In the genomic region with DNA sequence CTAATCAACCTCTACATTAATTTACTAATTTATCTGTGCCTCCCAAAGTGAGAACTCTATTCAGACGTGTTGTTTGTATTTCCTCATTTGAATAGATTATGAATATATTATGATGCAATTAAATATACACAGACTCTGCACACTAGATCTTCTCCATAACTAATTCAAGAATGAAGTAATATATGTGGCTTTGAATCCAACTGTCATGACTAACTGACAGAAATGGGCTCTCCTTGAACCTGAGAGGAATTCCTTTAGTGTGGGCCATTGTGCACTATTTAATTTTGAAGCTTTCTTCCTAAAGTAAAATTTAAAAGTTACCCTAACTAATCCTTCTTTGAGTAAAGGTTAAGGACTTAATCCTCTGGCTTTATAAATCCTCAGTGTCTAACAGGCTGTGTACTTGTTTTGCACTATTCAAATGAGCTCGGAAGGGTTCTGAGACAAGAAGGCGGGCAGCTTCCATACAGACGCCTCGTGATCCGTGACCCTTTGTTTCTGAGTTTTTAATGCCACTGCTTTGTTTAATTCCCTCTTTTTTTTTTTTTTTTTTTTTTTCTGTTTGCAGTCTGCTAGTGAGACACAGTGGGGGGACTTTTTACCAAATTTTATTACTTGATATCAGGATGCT, we compare ENCODE assay signal across 21 mouse cellular contexts.
A peak's percentile ranks its signal among the peaks of the same experiment; 100 is the strongest.
DNase-seq lines count a peak whose midpoint lies in the region; ATAC-seq lines count a peak whose summit lies in the region.
"Had no signal": no experiment of that assay in that cellular context is flagged by ENCODE, and none has a peak within 500 bp of the region (broad histone marks: within the 10 kb centered on the region; RNA-seq: fewer than 3 reads in every experiment).

No protein-coding gene starts in this region.

- H3K27ac ChIP-seq in forebrain, embryonic 11.5 days (ENCODE audit: low read depth, low read length): no peak overlapping the region
- H3K27ac ChIP-seq in forebrain, embryonic 10.5 days: no peak overlapping the region
- 0 out of 2 replicates have a peak overlapping the region, but pooled peaks have one; percentile 37 for H3K27ac ChIP-seq in midbrain, embryonic 14.5 days (replicated peaks; ENCODE audit: low read depth, low read length)
- no peak overlapping the region; the same call in 1 of the 2 replicates for H3K27ac ChIP-seq in midbrain, embryonic 13.5 days
- no peak overlapping the region for H3K27ac ChIP-seq in forebrain, embryonic 16.5 days (ENCODE audit: low read length)
- H3K27ac ChIP-seq: embryonic facial prominence, embryonic 13.5 days; hindbrain, embryonic 15.5 days had no signal

- 20% methylated on average over 6 of the region's 6 CpGs for WGBS in forebrain, embryonic 11.5 days
- WGBS in forebrain, embryonic 10.5 days: 41% methylated on average over 6 of the region's 6 CpGs
- WGBS in midbrain, embryonic 14.5 days: 10% methylated on average over 6 of the region's 6 CpGs
- 11% methylated on average over 6 of the region's 6 CpGs for WGBS in midbrain, embryonic 13.5 days
- 6% methylated on average over 6 of the region's 6 CpGs for WGBS in forebrain, embryonic 16.5 days

- H3K9me3 ChIP-seq in forebrain, embryonic 11.5 days (ENCODE audit: control insufficient read depth, low read length): peaks cover 2% of the 10 kb centered on the region; the same call in 1 of the 2 replicates
- H3K9me3 ChIP-seq in forebrain, embryonic 10.5 days: peaks cover 13% of the 10 kb centered on the region
- H3K9me3 ChIP-seq in midbrain, embryonic 14.5 days (ENCODE audit: control insufficient read depth, low read length): peaks cover 7% of the 10 kb centered on the region
- peaks cover 8% of the 10 kb centered on the region; the same call in 1 of the 2 replicates for H3K9me3 ChIP-seq in midbrain, embryonic 13.5 days
- peaks cover 4% of the 10 kb centered on the region; the same call in 1 of the 2 replicates for H3K9me3 ChIP-seq in forebrain, embryonic 16.5 days (ENCODE audit: control insufficient read depth, low read length)

- H3K4me3 ChIP-seq in forebrain, embryonic 11.5 days (ENCODE audit: low read depth, low read length): no peak overlapping the region
- no peak overlapping the region for H3K4me3 ChIP-seq in forebrain, embryonic 10.5 days
- H3K4me3 ChIP-seq in midbrain, embryonic 14.5 days (replicated peaks; ENCODE audit: low read depth, low read length): no peak overlapping the region
- H3K4me3 ChIP-seq in midbrain, embryonic 13.5 days (replicated peaks): no peak overlapping the region
- no peak overlapping the region for H3K4me3 ChIP-seq in forebrain, embryonic 16.5 days (replicated peaks; ENCODE audit: low read length)
- H3K4me3 ChIP-seq: embryonic facial prominence, embryonic 13.5 days; heart, embryonic 12.5 days; hindbrain, embryonic 10.5 days; hindbrain, embryonic 15.5 days had no signal

- H3K4me2 ChIP-seq in forebrain, embryonic 11.5 days (ENCODE audit: low read depth, low read length, severe bottlenecking): no peak overlapping the region
- H3K4me2 ChIP-seq in midbrain, embryonic 14.5 days (ENCODE audit: low read length): no peak overlapping the region
- no peak overlapping the region for H3K4me2 ChIP-seq in midbrain, embryonic 13.5 days (replicated peaks)
- H3K4me2 ChIP-seq in forebrain, embryonic 16.5 days (ENCODE audit: low read length): no peak overlapping the region
- H3K4me2 ChIP-seq: embryonic facial prominence, embryonic 13.5 days; heart, embryonic 12.5 days; hindbrain, embryonic 15.5 days had no signal

- peaks cover 2% of the 10 kb centered on the region; the same call in 1 of the 2 replicates for H3K4me1 ChIP-seq in forebrain, embryonic 11.5 days (replicated peaks; ENCODE audit: control insufficient read depth, insufficient read depth, low read length)
- peaks cover 21% of the 10 kb centered on the region for H3K4me1 ChIP-seq in forebrain, embryonic 10.5 days
- H3K4me1 ChIP-seq in midbrain, embryonic 14.5 days (ENCODE audit: control insufficient read depth, insufficient read depth, low read length): peaks cover 11% of the 10 kb centered on the region; the same call in 1 of the 2 replicates
- peaks cover 14% of the 10 kb centered on the region for H3K4me1 ChIP-seq in midbrain, embryonic 13.5 days (replicated peaks)
- peaks cover 7% of the 10 kb centered on the region for H3K4me1 ChIP-seq in forebrain, embryonic 16.5 days (replicated peaks; ENCODE audit: control insufficient read depth, insufficient read depth, low read length)
- H3K4me1 ChIP-seq: embryonic facial prominence, embryonic 13.5 days; heart, embryonic 12.5 days; hindbrain, embryonic 10.5 days; hindbrain, embryonic 15.5 days had no signal

- no peaks in the 10 kb centered on the region for H3K27me3 ChIP-seq in forebrain, embryonic 11.5 days (ENCODE audit: control insufficient read depth, insufficient read depth, low read length)
- H3K27me3 ChIP-seq in forebrain, embryonic 10.5 days (ENCODE audit: poor library complexity, severe bottlenecking): peaks cover 5% of the 10 kb centered on the region; the same call in 1 of the 2 replicates
- no peaks in the 10 kb centered on the region for H3K27me3 ChIP-seq in midbrain, embryonic 14.5 days (ENCODE audit: control insufficient read depth, insufficient read depth, low read length)
- H3K27me3 ChIP-seq in midbrain, embryonic 13.5 days: 0 out of 2 replicates have a peak, but pooled peaks cover 4% of the 10 kb centered on the region
- H3K27me3 ChIP-seq in forebrain, embryonic 16.5 days (replicated peaks; ENCODE audit: control insufficient read depth, insufficient read depth, low read length): no peaks in the 10 kb centered on the region
- H3K27me3 ChIP-seq: embryonic facial prominence, embryonic 13.5 days; heart, embryonic 12.5 days; hindbrain, embryonic 15.5 days had no signal

- ATAC-seq in forebrain, embryonic 11.5 days (replicated peaks; ENCODE audit: low FRiP score): peak; percentile 70
- ATAC-seq in midbrain, embryonic 14.5 days (ENCODE audit: low FRiP score, low TSS enrichment): peak; percentile 20; the same call in 1 of the 2 replicates
- no peak; the same call in 1 of the 2 replicates for ATAC-seq in midbrain, embryonic 13.5 days
- ATAC-seq in forebrain, embryonic 16.5 days: peak; percentile 57
- ATAC-seq in erythroid progenitor cell, adult 5-6 weeks (replicated peaks; ENCODE audit: low FRiP score, poor library complexity, severe bottlenecking): no peak
- ATAC-seq: CD4-positive, CD25-positive, alpha-beta regulatory T cell, adult 4 months had no signal

- DNase-seq in forebrain, embryonic 11.5 days (ENCODE audit: low spot score): no peak
- no peak for DNase-seq in forebrain, embryonic 10.5 days (ENCODE audit: extremely low spot score, low spot score)
- DNase-seq in midbrain, embryonic 14.5 days: peak; percentile 47
- DNase-seq in spleen, postnatal 36 days (ENCODE audit: low spot score in 2 of 2): no peak
- no peak for DNase-seq in adrenal gland, postnatal 14 days
- DNase-seq: adrenal gland, adult 8-10 months; B cell, adult 2 months; cerebellum, adult 11-12 months; cerebellum, adult 9-10 months; cerebellum, postnatal 36 days; gastrocnemius, postnatal 25 days; kidney, adult 11 months had no signal

- no peak overlapping the region for H3K9ac ChIP-seq in forebrain, embryonic 11.5 days (ENCODE audit: low read length)
- H3K9ac ChIP-seq in midbrain, embryonic 14.5 days (replicated peaks; ENCODE audit: low read length): no peak overlapping the region
- H3K9ac ChIP-seq in midbrain, embryonic 13.5 days (replicated peaks): no peak overlapping the region
- H3K9ac ChIP-seq in forebrain, embryonic 16.5 days (replicated peaks; ENCODE audit: low read depth, low read length): no peak overlapping the region
- H3K9ac ChIP-seq: embryonic facial prominence, embryonic 13.5 days; heart, embryonic 12.5 days; hindbrain, embryonic 15.5 days had no signal

- H3K36me3 ChIP-seq in forebrain, embryonic 11.5 days (ENCODE audit: control insufficient read depth, insufficient read depth, low read length): no peaks in the 10 kb centered on the region
- H3K36me3 ChIP-seq in forebrain, embryonic 10.5 days (replicated peaks): no peaks in the 10 kb centered on the region
- no peaks in the 10 kb centered on the region for H3K36me3 ChIP-seq in midbrain, embryonic 14.5 days (ENCODE audit: control insufficient read depth, insufficient read depth, low read length)
- H3K36me3 ChIP-seq in midbrain, embryonic 13.5 days: 0 out of 2 replicates have a peak, but pooled peaks cover 3% of the 10 kb centered on the region
- no peaks in the 10 kb centered on the region for H3K36me3 ChIP-seq in forebrain, embryonic 16.5 days (ENCODE audit: control insufficient read depth, insufficient read depth)
- H3K36me3 ChIP-seq: embryonic facial prominence, embryonic 13.5 days; G1E; heart, embryonic 12.5 days; hindbrain, embryonic 10.5 days; hindbrain, embryonic 15.5 days had no signal

Comparison
In these comparisons a context has a peak if more than half of its experiments do, and no peak if none do; other contexts are left out.
1. ATAC-seq: peak in forebrain, embryonic 11.5 days (single experiment), midbrain, embryonic 14.5 days (single experiment) and forebrain, embryonic 16.5 days (single experiment); none in midbrain, embryonic 13.5 days (single experiment) and erythroid progenitor cell, adult 5-6 weeks (single experiment).